Mouse (Mus musculus) embryonic facial prominence, embryonic 13.5 days (tissue): ENCODE measurements around the gene Synpo2. TPM values are rescaled to one million over a fixed set of nuclear protein-coding genes. Genes with fewer than 3 reads are reported as not detected.

Experiments
- ATAC-seq: fragments of 200-750 bp; cut with Nextera tagmentation; 2 replicates; pipeline ENCODE4 v1.8.0; 2017; ENCODE audit warnings: low read depth; ENCODE audit not compliant: insufficient number of reproducible peaks, insufficient read depth, low FRiP score, low TSS enrichment
- H3K27ac ChIP-seq: fragments of 300-500 bp; sonication (generic); 2 replicates; pipeline ENCODE4 v1.5.1; 2015; ENCODE audit warnings: moderate library complexity, mild to moderate bottlenecking, inconsistent platforms
- H3K27me3 ChIP-seq: fragments of 300-500 bp; sonication (generic); 2 replicates; pipeline ENCODE4 v1.6.1; 2015; ENCODE audit warnings: mild to moderate bottlenecking, inconsistent platforms
- H3K36me3 ChIP-seq: fragments of 300-500 bp; sonication (generic); 2 replicates; pipeline ENCODE4 v1.6.1; 2015; ENCODE audit warnings: mild to moderate bottlenecking, inconsistent platforms
- H3K4me1 ChIP-seq: fragments of 300-500 bp; sonication (generic); 2 replicates; pipeline ENCODE4 v1.6.1; 2015; ENCODE audit warnings: inconsistent platforms
- H3K4me2 ChIP-seq: fragments of 300-500 bp; sonication (generic); 2 replicates; pipeline ENCODE4 v1.6.1; 2015; ENCODE audit warnings: moderate library complexity, mild to moderate bottlenecking, inconsistent platforms
- H3K4me3 ChIP-seq: fragments of 300-500 bp; sonication (generic); 2 replicates; pipeline ENCODE4 v1.5.1; 2015; ENCODE audit warnings: mild to moderate bottlenecking, inconsistent platforms
- H3K9ac ChIP-seq: fragments of 300-500 bp; sonication (generic); 2 replicates; pipeline ENCODE4 v1.6.1; 2015; ENCODE audit warnings: mild to moderate bottlenecking, inconsistent platforms
- H3K9me3 ChIP-seq: fragments of 300-500 bp; sonication (generic); 2 replicates; pipeline ENCODE4 v1.6.1; 2016; ENCODE audit warnings: inconsistent platforms
- WGBS: fragments of 180-500 bp; shearing (Covaris S2); methylation state at CpG from one replicate; pipeline ENCODE4 v1.1.7; 2015; ENCODE audit warnings: mixed read lengths; 5-methylcytosine and 5-hydroxymethylcytosine counted together
- polyA plus RNA-seq: library from polyadenylated mRNA; unstranded; fragments of >200 nt; fragmentation: Nextera tagmentation; extraction: Ambion mirVana; gene quantifications from 2 replicates; pipeline ENCODE4 v1.2.1, GENCODE M21; 2015

Synpo2 gene
- polyA plus RNA-seq, 1 experiment from 2014 or later: 7.2 TPM

DNA sequence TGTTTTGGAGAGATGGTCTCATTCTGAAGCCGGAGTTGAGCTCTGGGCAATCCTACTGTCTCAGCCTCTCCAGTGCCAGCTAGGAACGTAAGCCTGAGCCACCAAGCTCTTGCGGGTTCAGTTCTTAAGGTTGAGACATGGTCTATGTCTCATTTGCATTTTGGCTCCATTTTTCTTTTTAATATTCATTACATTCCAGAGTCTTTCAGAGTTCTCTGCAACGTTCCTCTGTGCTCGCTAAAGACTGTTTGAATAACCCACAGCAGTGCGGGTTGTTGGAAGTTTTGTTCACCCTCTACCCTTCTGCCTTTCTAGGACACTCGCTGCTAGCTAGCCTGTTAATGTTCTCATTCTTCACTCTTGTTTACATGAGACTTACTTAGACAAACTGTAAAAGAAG lies 155.0 kb downstream of the Synpo2 start:
- Histone ChIP-seq H3K9me3 (no peaks in the 10 kb centered on the region), H3K36me3 (no peaks in the 10 kb centered on the region)
- 70% methylated on average over 7 of the region's 7 CpGs for WGBS

DNA sequence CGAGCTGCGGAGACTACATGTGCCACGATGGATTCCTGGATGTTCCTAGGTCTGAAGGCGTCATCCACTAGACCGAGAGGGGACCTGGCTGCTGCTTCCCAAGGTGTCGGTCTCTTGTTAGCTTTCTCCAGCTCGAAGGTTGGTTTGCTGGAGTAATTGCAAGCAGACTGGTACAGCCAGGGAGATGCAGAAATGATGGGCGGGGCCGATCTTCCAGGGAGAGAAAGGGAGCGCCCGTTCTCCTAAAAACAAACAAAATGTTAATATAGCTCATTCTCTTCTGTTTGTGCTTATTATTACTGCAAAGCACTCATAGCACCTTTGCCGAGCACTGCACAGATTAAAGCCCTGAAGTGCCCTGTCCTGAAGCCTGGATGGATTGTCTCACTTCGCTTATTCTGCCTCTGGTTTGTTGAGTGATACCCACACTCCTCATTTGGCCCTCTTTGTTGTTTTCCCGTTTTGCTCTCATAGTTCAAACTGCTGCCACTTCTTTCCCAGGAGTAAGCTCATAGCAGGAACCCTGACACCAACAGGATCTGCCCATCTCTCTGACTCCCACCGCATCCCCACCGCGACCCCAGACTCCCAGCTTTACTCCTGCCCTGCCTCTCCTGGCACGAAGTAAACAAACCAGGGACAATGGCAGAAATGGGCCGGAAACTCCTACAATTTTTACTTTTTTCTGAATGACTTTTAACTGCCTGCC lies 155.8 kb downstream of the Synpo2 start:
- 0 out of 2 replicates have a peak, but pooled peaks cover 2% of the 10 kb centered on the region for H3K4me1 ChIP-seq

More for the DNA sequence above, 155.0 kb downstream of the Synpo2 start:
- no peak overlapping the region for H3K9ac ChIP-seq
- no peaks in the 10 kb centered on the region for H3K27me3 ChIP-seq
- no peak overlapping the region for H3K4me2 ChIP-seq
- no peak for ATAC-seq
- peaks cover 6% of the 10 kb centered on the region for H3K4me1 ChIP-seq
- no peak overlapping the region for H3K27ac ChIP-seq
- no peak overlapping the region for H3K4me3 ChIP-seq

DNA sequence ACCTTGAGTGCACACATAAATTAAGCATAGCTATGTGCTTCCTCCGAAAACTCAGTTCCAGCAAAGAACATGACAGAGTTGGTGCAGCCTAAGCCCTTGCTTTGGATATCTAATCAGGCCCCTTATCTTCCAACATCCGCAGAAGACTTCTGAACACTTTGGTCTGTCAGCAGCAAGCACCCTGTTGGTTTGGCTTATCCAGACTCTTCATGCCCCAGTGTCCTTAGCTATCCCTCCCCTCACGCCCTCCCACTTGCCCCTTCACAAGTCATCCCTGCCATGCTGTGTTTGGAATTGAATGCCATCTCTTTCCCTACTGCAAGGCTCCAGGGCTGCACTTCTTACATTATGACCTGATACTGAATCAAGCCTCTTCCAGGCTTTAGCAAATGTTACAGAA lies 160.2 kb downstream of the Synpo2 start:
- ATAC-seq: no peak
- WGBS: 91% methylated on average over 3 of the region's 3 CpGs

More for the DNA sequence above, 155.8 kb downstream of the Synpo2 start:
- Histone ChIP-seq H3K27me3 (no peaks in the 10 kb centered on the region), H3K36me3 (no peaks in the 10 kb centered on the region), H3K27ac (no peak overlapping the region), H3K4me3 (no peak overlapping the region), H3K9ac (no peak overlapping the region), H3K9me3 (no peaks in the 10 kb centered on the region), H3K4me2 (no peak overlapping the region)
- no peak for ATAC-seq
- WGBS: 77% methylated on average over 19 of the region's 19 CpGs

GRCm38 (mm10) chr3:123075034-123075433 lies 160.9 kb downstream of the Synpo2 start:
- H3K9me3 ChIP-seq: no peaks in the 10 kb centered on the region
- no peak for ATAC-seq

More for the DNA sequence above, 160.2 kb downstream of the Synpo2 start:
- no peaks in the 10 kb centered on the region for H3K27me3 ChIP-seq
- 0 out of 2 replicates have a peak, but pooled peaks cover 2% of the 10 kb centered on the region for H3K4me1 ChIP-seq
- H3K4me3 ChIP-seq: no peak overlapping the region
- no peak overlapping the region for H3K9ac ChIP-seq
- H3K9me3 ChIP-seq: no peaks in the 10 kb centered on the region
- no peaks in the 10 kb centered on the region for H3K36me3 ChIP-seq
- H3K27ac ChIP-seq: no peak overlapping the region
- H3K4me2 ChIP-seq: no peak overlapping the region

GRCm38 (mm10) chr3:123073351-123073750 lies 162.6 kb downstream of the Synpo2 start:
- Histone ChIP-seq H3K27ac (no peak overlapping the region), H3K4me2 (no peak overlapping the region), H3K9me3 (no peaks in the 10 kb centered on the region), H3K36me3 (no peaks in the 10 kb centered on the region), H3K27me3 (no peaks in the 10 kb centered on the region), H3K4me3 (no peak overlapping the region), H3K4me1 (no peaks in the 10 kb centered on the region), H3K9ac (no peak overlapping the region)
- ATAC-seq: no peak

More at GRCm38 (mm10) chr3:123075034-123075433, 160.9 kb downstream of the Synpo2 start:
- Histone ChIP-seq H3K9ac (no peak overlapping the region), H3K27me3 (no peaks in the 10 kb centered on the region), H3K4me1 (0 out of 2 replicates have a peak, but pooled peaks cover 2% of the 10 kb centered on the region), H3K4me3 (no peak overlapping the region), H3K4me2 (no peak overlapping the region), H3K27ac (no peak overlapping the region), H3K36me3 (no peaks in the 10 kb centered on the region)

- Histone ChIP-seq H3K27me3 (no peaks in the 10 kb centered on the region), H3K4me2 (no peak overlapping the region), H3K4me3 (no peak overlapping the region), H3K4me1 (no peaks in the 10 kb centered on the region), H3K36me3 (no peaks in the 10 kb centered on the region), H3K27ac (no peak overlapping the region), H3K9me3 (no peaks in the 10 kb centered on the region), H3K9ac (no peak overlapping the region)
- no peak for ATAC-seq
- WGBS: 57% methylated on average over 1 of the region's 1 CpGs
These were observed 163.5 kb downstream of the Synpo2 start for GRCm38 (mm10) chr3:123072472-123072871.

GRCm38 (mm10) chr3:123070996-123071395 lies 165.0 kb downstream of the Synpo2 start:
- ATAC-seq: no peak
- H3K27me3 ChIP-seq: no peaks in the 10 kb centered on the region
- no peaks in the 10 kb centered on the region for H3K36me3 ChIP-seq
- no peak overlapping the region for H3K27ac ChIP-seq
- 88% methylated on average over 1 of the region's 1 CpGs for WGBS
- no peak overlapping the region for H3K9ac ChIP-seq
- H3K9me3 ChIP-seq: no peaks in the 10 kb centered on the region
- H3K4me2 ChIP-seq: no peak overlapping the region
- no peaks in the 10 kb centered on the region for H3K4me1 ChIP-seq
- H3K4me3 ChIP-seq: no peak overlapping the region

GRCm38 (mm10) chr3:123066836-123067235 lies 169.1 kb downstream of the Synpo2 start:
- Histone ChIP-seq H3K27me3 (no peaks in the 10 kb centered on the region), H3K4me2 (no peak overlapping the region), H3K36me3 (no peaks in the 10 kb centered on the region), H3K9me3 (no peaks in the 10 kb centered on the region), H3K4me3 (no peak overlapping the region), H3K27ac (no peak overlapping the region), H3K4me1 (peaks cover 2% of the 10 kb centered on the region; the same call in 1 of the 2 replicates), H3K9ac (no peak overlapping the region)
- 92% methylated on average over 7 of the region's 7 CpGs for WGBS
- no peak for ATAC-seq

GRCm38 (mm10) chr3:123065466-123065865 lies 170.5 kb downstream of the Synpo2 start:
- 80% methylated on average over 5 of the region's 5 CpGs for WGBS
- no peak overlapping the region for H3K27ac ChIP-seq
- H3K9me3 ChIP-seq: no peaks in the 10 kb centered on the region
- no peak overlapping the region for H3K4me2 ChIP-seq
- H3K9ac ChIP-seq: no peak overlapping the region
- no peaks in the 10 kb centered on the region for H3K36me3 ChIP-seq
- H3K27me3 ChIP-seq: no peaks in the 10 kb centered on the region
- H3K4me3 ChIP-seq: no peak overlapping the region
- H3K4me1 ChIP-seq: peaks cover 6% of the 10 kb centered on the region; the same call in 1 of the 2 replicates
- no peak for ATAC-seq

GRCm38 (mm10) chr3:123064186-123064585 lies 171.8 kb downstream of the Synpo2 start:
- H3K4me3 ChIP-seq: no peak overlapping the region
- H3K4me1 ChIP-seq: peaks cover 6% of the 10 kb centered on the region; the same call in 1 of the 2 replicates
- no peaks in the 10 kb centered on the region for H3K27me3 ChIP-seq
- no peak for ATAC-seq
- WGBS: 19% methylated on average over 5 of the region's 5 CpGs
- H3K9ac ChIP-seq: no peak overlapping the region
- peak overlapping the region; percentile 2; the same call in 1 of the 2 replicates for H3K27ac ChIP-seq
- no peaks in the 10 kb centered on the region for H3K36me3 ChIP-seq
- no peak overlapping the region for H3K4me2 ChIP-seq
- no peaks in the 10 kb centered on the region for H3K9me3 ChIP-seq

DNA sequence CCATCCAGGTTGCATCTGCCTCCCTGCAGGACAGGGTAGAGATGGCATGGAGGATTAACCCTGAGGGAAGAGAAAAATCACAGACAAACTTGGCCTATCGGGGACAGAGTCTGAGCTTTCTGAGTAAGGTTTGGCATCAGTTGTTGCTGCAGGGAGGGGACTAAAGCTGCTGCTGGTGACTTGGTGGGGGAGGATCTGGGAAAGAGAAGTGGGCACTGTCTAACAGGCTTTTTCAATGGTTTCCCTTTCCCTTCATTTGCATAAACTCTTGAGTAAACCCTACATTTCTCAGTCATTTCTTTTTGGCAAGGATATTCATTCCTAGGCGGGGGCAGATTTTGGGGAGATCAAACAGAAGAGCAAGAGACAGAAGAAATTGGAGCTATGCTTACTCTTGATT lies 174.0 kb downstream of the Synpo2 start:
- ATAC-seq: no peak
- 49% methylated on average over 2 of the region's 2 CpGs for WGBS

DNA sequence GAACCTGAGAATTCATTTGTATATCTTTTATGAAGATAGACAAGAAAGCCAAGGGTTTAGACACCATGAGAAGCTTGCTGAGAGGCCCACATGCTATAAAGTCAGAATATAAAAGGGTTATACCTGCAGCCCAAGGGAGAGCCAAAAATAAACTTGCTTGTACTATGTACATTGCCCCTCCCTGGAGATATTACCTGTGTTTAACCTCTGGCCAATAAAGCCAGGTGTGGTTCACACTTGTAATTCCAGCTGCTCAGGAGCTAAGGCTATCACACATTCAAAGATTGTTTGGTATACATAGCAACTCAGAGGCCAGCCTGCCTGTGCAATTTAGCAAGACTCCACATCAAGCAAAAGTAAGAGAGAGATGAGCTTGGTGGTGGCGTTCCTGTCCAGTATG lies 177.1 kb downstream of the Synpo2 start:
- peaks cover 6% of the 10 kb centered on the region; the same call in 1 of the 2 replicates for H3K4me1 ChIP-seq
- no peaks in the 10 kb centered on the region for H3K27me3 ChIP-seq
- H3K36me3 ChIP-seq: no peaks in the 10 kb centered on the region
- H3K4me2 ChIP-seq: no peak overlapping the region
- no peak overlapping the region for H3K4me3 ChIP-seq
- H3K9me3 ChIP-seq: no peaks in the 10 kb centered on the region
- WGBS: 86% methylated on average over 1 of the region's 1 CpGs
- no peak for ATAC-seq
- no peak overlapping the region for H3K27ac ChIP-seq
- no peak overlapping the region for H3K9ac ChIP-seq

More for the DNA sequence above, 174.0 kb downstream of the Synpo2 start:
- no peaks in the 10 kb centered on the region for H3K36me3 ChIP-seq
- H3K4me2 ChIP-seq: no peak overlapping the region
- peaks cover 6% of the 10 kb centered on the region; the same call in 1 of the 2 replicates for H3K4me1 ChIP-seq
- H3K4me3 ChIP-seq: no peak overlapping the region
- H3K9ac ChIP-seq: no peak overlapping the region
- no peaks in the 10 kb centered on the region for H3K9me3 ChIP-seq
- no peak overlapping the region for H3K27ac ChIP-seq
- H3K27me3 ChIP-seq: no peaks in the 10 kb centered on the region
